Mouse (Mus musculus) spleen, adult 2 months (tissue): ENCODE measurements at regions not wholly inside any gene's neighbourhood (a gene's known extent, or its start where the extent isn't known, plus 50 kb on each side); places are given as distances from the start of the nearest gene placed in this dataset.

Experiments
- DNase-seq, 2 experiments: peaks; one replicate each; pipeline versions ENCODE4 v3.0.0 to v3.0.0-alpha.2; 2012 to 2021; ENCODE audit warnings: low spot score in 2 of 2, low read depth in 1 of 2
- H3K27ac ChIP-seq: fragments of 200-500 bp; 2 replicates; pipeline ENCODE4 v1.5.1; 2012; ENCODE audit warnings: low read length, inconsistent platforms; ENCODE audit not compliant: insufficient read depth
- H3K27me3 ChIP-seq: fragments of 200-500 bp; 2 replicates; pipeline ENCODE4 v1.6.1; 2012; ENCODE audit warnings: mild to moderate bottlenecking, moderate library complexity, low read length, inconsistent platforms; ENCODE audit not compliant: control insufficient read depth, insufficient read depth
- H3K36me3 ChIP-seq: fragments of 200-500 bp; 2 replicates; pipeline ENCODE4 v1.6.1; 2012; ENCODE audit warnings: mild to moderate bottlenecking, low read length, inconsistent platforms; ENCODE audit not compliant: control insufficient read depth, insufficient read depth
- H3K4me1 ChIP-seq: fragments of 200-500 bp; 2 replicates; pipeline ENCODE4 v1.6.1; 2011; ENCODE audit warnings: inconsistent platforms; ENCODE audit not compliant: control insufficient read depth, insufficient read depth, insufficient read length
- H3K4me3 ChIP-seq: fragments of 200-500 bp; 2 replicates; pipeline ENCODE4 v1.5.1; 2011; ENCODE audit warnings: mild to moderate bottlenecking, inconsistent platforms; ENCODE audit not compliant: insufficient read depth, insufficient read length; ENCODE audit errors: extremely low read depth
- CTCF ChIP-seq: fragments of 200-500 bp; IDR thresholded peaks from 2 replicates; pipeline ENCODE4 v1.5.1; 2011; ENCODE audit warnings: mild to moderate bottlenecking, inconsistent platforms; ENCODE audit not compliant: insufficient read depth, insufficient read length, insufficient replicate concordance; ENCODE audit errors: extremely low read depth
- POLR2A ChIP-seq: fragments of 200-500 bp; IDR thresholded peaks from 2 replicates; pipeline ENCODE4 v1.6.1; 2011; ENCODE audit warnings: low read depth, low read length, inconsistent platforms
- WGBS: fragments of 180-500 bp; shearing (Covaris S2); methylation state at CpG from one replicate; pipeline ENCODE4 v1.1.7; 2018; 5-methylcytosine and 5-hydroxymethylcytosine counted together

DNA sequence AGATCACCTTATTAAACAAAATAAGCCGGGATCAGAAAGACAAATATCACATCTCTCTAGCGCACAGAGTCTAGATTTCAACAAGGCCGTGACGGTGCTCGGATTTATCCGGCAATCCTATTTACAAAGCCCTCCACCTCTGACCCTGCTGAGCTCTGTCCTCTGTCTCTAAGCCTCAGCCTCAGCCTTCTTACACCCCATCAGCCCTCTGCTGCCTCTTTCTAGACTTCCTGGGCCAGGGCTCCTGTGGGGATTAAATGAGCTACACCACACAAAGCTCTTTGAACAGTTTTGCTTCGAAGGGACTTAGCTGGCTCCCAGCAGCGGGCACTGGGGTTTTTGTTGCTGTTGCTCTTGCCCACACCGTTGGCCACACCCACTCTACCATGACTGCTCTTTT, 211.8 kb downstream of the CK137956 start:
- 84% methylated on average over 9 of the region's 9 CpGs for WGBS
- Histone ChIP-seq H3K36me3 (no peaks in the 10 kb centered on the region), H3K27ac (no peak overlapping the region), H3K4me1 (no peaks in the 10 kb centered on the region), H3K4me3 (no peak overlapping the region), H3K27me3 (no peaks in the 10 kb centered on the region)
- DNase-seq: no peak
- TF ChIP-seq CTCF (no peak), POLR2A (no peak)

DNA sequence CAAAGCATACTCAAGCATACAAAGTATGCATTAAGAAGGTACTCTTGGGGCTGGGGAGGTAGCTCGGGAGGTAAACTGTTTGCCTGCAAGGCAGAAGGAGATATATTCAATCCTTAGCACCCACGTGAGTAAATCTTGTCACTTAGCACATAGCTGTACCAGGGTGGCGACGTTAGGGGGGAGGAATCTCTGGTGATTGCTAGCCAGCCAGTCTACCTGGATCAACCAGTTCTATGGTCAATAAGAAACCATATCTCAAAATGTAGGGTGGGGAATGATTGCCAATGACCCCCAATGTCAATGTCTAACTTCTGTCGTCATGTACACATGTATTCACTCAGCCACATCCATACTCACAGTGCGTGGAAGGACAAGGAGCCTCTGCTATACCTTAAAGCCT, 214.5 kb downstream of the CK137956 start:
- DNase-seq: no peak
- Histone ChIP-seq H3K27me3 (no peaks in the 10 kb centered on the region), H3K27ac (no peak overlapping the region), H3K4me3 (no peak overlapping the region), H3K36me3 (no peaks in the 10 kb centered on the region), H3K4me1 (no peaks in the 10 kb centered on the region)
- WGBS: 89% methylated on average over 6 of the region's 6 CpGs
- TF ChIP-seq CTCF: no peak
- no peak for TF ChIP-seq POLR2A

DNA sequence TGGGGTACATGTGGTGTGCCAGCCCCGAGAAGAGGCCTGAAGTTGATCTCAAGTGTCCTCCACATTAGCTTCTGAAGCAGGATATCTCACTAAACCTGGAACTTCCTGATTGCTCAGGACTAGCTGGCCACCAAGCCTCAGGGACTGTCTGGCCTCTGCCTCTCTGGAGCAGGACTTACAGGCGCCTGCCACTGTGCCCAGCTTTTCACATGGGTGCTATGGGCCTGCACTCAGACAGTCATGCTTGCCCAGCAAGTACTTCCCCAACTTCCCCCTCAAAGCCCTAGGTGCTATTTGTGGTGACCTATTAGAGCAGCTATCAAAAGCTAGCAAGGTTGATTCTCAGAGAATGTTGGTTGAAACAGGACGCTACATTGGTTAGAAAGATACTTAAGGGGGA, 220.0 kb downstream of the CK137956 start:
- no peak overlapping the region for H3K4me3 ChIP-seq
- 78% methylated on average over 3 of the region's 3 CpGs for WGBS
- no peaks in the 10 kb centered on the region for H3K27me3 ChIP-seq
- no peak for DNase-seq
- H3K27ac ChIP-seq: no peak overlapping the region
- TF ChIP-seq POLR2A: no peak
- no peak for TF ChIP-seq CTCF
- H3K4me1 ChIP-seq: no peaks in the 10 kb centered on the region
- no peaks in the 10 kb centered on the region for H3K36me3 ChIP-seq

DNA sequence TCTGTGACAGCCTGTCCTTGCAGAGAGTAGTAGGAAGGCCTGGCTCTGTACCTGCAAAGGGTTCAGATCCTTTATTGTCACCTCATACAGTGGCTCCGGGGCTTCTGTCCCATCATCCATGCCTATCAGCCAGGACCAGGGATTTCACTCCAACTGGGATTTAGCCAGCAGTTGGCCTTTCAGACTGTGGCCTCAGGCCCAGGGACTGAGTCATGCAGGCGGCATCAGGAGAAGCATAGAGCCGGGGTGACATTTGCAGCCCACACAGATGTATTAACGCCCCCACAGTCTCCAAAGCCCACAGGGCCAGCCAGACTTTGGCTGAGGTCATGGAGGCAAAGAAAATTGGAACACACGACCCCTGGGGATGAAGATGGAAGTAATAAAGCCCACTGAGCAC, 222.9 kb downstream of the CK137956 start:
- no peak for TF ChIP-seq CTCF
- TF ChIP-seq POLR2A: no peak
- 79% methylated on average over 5 of the region's 5 CpGs for WGBS
- H3K4me3 ChIP-seq: no peak overlapping the region
- H3K4me1 ChIP-seq: no peaks in the 10 kb centered on the region
- no peaks in the 10 kb centered on the region for H3K36me3 ChIP-seq
- H3K27ac ChIP-seq: no peak overlapping the region
- no peak for DNase-seq
- H3K27me3 ChIP-seq: no peaks in the 10 kb centered on the region

DNA sequence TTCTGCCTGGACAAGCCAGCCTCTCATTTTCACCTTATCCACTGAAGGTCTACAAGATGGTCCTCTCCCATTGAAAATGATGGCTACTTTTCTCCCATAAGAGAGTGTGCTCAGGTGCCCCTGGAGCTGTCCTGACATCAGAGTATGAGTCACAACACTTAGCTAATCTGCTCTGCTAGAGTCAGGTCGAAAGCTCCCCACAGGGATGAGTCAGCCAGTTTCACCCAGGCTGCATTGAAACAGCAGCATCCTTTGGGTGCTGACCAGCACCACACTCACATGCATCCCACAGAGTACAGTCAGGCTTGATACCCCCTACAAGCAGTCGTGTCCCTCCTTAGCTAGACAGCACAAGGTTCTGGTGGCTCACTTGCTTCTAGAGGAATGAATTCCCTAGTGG, 234.0 kb downstream of the CK137956 start:
- Histone ChIP-seq H3K27ac (no peak overlapping the region), H3K4me1 (no peaks in the 10 kb centered on the region), H3K4me3 (no peak overlapping the region), H3K27me3 (no peaks in the 10 kb centered on the region), H3K36me3 (no peaks in the 10 kb centered on the region)
- no peak for DNase-seq
- WGBS: 62% methylated on average over 2 of the region's 2 CpGs
- no peak for TF ChIP-seq CTCF
- TF ChIP-seq POLR2A: no peak

DNA sequence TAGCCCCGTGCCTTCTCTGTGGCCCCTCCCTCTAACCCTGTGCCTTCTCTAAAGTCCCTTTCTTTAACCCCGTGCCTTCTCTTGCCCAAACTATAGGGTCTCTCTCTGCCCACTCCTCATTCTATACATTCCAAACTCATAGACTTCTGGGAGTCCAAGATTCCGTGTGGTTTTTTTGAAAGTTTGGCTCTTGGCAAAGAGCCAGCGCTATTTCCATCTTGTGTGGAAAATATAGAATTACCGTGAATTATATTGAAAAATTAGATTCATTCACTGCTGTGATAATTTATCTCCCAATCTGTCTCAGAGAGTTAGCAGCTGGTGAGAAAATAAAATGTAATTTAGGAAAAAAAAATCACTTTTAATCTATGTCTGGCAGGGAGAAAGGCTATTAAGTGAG, 234.6 kb downstream of the CK137956 start:
- 70% methylated on average over 5 of the region's 5 CpGs for WGBS
- no peak overlapping the region for H3K27ac ChIP-seq
- TF ChIP-seq POLR2A: no peak
- TF ChIP-seq CTCF: no peak
- no peaks in the 10 kb centered on the region for H3K4me1 ChIP-seq
- no peaks in the 10 kb centered on the region for H3K36me3 ChIP-seq
- H3K27me3 ChIP-seq: no peaks in the 10 kb centered on the region
- no peak overlapping the region for H3K4me3 ChIP-seq
- no peak for DNase-seq

DNA sequence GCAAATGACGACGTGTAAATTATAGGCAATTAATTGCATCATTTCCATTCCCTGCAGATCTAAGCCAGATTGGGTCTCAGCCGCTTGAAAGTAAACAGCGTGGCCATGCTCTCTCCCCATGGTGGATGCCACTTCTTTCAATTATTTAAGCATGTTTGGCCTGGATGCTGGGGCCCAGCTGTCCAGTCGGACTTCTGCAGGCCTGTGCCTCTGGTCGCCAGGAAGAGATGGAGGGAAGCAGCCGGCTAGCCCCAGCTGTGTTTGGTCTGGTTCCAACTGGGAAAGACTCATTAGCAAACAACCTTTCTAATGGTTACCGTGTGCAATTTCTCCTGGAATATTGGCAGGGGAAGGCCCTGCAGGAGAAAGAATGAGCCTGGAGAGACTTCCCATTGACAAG, 236.1 kb downstream of the CK137956 start:
- TF ChIP-seq POLR2A (no peak), CTCF (no peak)
- H3K27me3 ChIP-seq: no peaks in the 10 kb centered on the region
- H3K36me3 ChIP-seq: no peaks in the 10 kb centered on the region
- DNase-seq: no peak
- H3K4me3 ChIP-seq: no peak overlapping the region
- no peaks in the 10 kb centered on the region for H3K4me1 ChIP-seq
- no peak overlapping the region for H3K27ac ChIP-seq
- 78% methylated on average over 8 of the region's 8 CpGs for WGBS

DNA sequence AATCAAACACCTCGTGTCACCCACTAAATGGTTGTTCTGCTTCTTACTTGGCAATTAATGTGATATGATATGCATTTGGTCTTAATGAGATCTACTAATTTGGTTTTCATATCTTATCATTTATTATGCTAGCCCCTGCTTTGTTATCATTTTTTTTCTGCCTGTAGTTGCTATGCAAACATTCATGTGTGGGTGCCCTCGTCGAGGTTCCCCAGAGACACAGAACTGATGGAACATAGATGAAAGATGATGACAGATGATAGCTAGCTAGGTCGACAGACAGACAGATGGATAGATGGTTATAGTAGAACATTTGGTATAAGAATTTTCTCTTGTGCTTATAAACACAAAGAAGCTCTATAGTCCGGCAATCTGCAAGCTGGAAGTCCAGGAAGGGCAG, 252.1 kb downstream of the CK137956 start:
- no peak for DNase-seq
- no peak overlapping the region for H3K27ac ChIP-seq
- no peaks in the 10 kb centered on the region for H3K4me1 ChIP-seq
- H3K4me3 ChIP-seq: no peak overlapping the region
- H3K27me3 ChIP-seq: no peaks in the 10 kb centered on the region
- WGBS: 78% methylated on average over 5 of the region's 5 CpGs
- no peaks in the 10 kb centered on the region for H3K36me3 ChIP-seq
- no peak for TF ChIP-seq CTCF
- no peak for TF ChIP-seq POLR2A
